Mouse (Mus musculus) B cell, adult (primary cell): ENCODE measurements around the gene Fam221b. TPM values are rescaled to one million over a fixed set of nuclear protein-coding genes. Genes with fewer than 3 reads are reported as not detected.

ENCODE experiments used
- total RNA-seq: library from RNA; stranded (reverse); gene quantifications from 4 replicates; pipeline ENCODE4 v1.2.4, GENCODE M21; 2023; ENCODE audit not compliant: inconsistent age

Fam221b gene
- 0.18 TPM in 1 of 4 replicates, not detected in the others for total RNA-seq

GRCm38 (mm10) chr4:43668782-43669427 lies at the start of gene Fam221b, which contains the start of gene Tmem8b:
Gene Fam221b, minus strand, starts transcription at chr4:43669145.
Gene Tmem8b, plus strand, starts transcription at chr4:43668971.

DNA sequence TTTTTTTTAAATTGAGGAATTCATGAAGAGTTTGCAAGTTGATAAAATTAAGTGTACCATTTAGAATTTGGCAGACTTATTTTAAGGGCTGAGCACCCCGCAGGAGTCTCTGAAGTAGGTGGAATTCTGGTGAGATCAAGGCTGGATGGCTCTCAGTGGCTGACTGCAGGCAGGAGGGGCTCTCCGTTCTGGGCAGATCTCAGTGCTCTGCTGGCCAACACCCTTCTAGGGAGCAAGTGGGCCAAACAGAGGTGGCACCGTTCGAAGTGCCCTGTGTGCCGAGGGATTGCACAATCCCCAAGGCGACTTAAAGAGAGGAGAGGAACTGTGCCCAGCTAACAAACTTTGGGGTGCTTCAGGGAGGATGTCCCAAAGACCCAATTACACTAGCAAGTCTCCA lies 40.9 kb upstream of the Fam221b start, which contains the start of gene Olfr71:
Gene Olfr71, minus strand, starts transcription at position 387 of the 400 bp plus-strand sequence.

GRCm38 (mm10) chr4:43700707-43701106 lies 31.8 kb upstream of the Fam221b start, which contains the start of gene Olfr70:
Gene Olfr70, minus strand, starts transcription at chr4:43700807.

GRCm38 (mm10) chr4:43656339-43657109 lies 12.4 kb downstream of the Fam221b start, which contains the start of gene Hint2:
Gene Hint2, minus strand, starts transcription at chr4:43656466.

GRCm38 (mm10) chr4:43653161-43654015 lies 15.6 kb downstream of the Fam221b start, which contains the start of gene Spag8:
Gene Spag8, minus strand, starts transcription at chr4:43653594.

GRCm38 (mm10) chr4:43631046-43631955 lies 37.6 kb downstream of the Fam221b start, which contains the start of gene Npr2:
Gene Npr2, plus strand, starts transcription at chr4:43631935.

Other genes starting within 250 kb of the Fam221b start
- gene Fam166b, start 240.0 kb downstream of the Fam221b start, total RNA-seq: not detected in 4 replicates
- gene Tesk1, start 227.2 kb downstream of the Fam221b start, total RNA-seq: 50.3 to 68.1 TPM (median 63.1 TPM) in 4 replicates
- 506 to 604 TPM (median 560 TPM) in 4 replicates for gene Cd72, start 214.5 kb downstream of the Fam221b start, total RNA-seq
- 10.9 to 17.2 TPM (median 13.9 TPM) in 4 replicates for gene Sit1, start 185.4 kb downstream of the Fam221b start, total RNA-seq
- 28.7 to 35.4 TPM (median 30.0 TPM) in 4 replicates for gene Ccdc107, start 176.2 kb downstream of the Fam221b start, total RNA-seq
- gene Arhgef39, start 169.4 kb downstream of the Fam221b start, total RNA-seq: 1.3 to 3.6 TPM (median 2.6 TPM) in 4 replicates
- 0.84 to 1.4 TPM in 2 of 4 replicates, not detected in the others for gene Car9, start 162.2 kb downstream of the Fam221b start, total RNA-seq
- gene Tpm2, start 145.4 kb downstream of the Fam221b start, total RNA-seq: 0.58 to 0.93 TPM (median 0.66 TPM) in 3 of 4 replicates, not detected in the other
- gene Creb3, start 106.8 kb downstream of the Fam221b start, total RNA-seq: 55.9 to 68.9 TPM (median 66.5 TPM) in 4 replicates
- 271 to 299 TPM (median 289 TPM) in 4 replicates for gene Tln1, start 106.5 kb downstream of the Fam221b start, total RNA-seq
- 41.6 to 56.1 TPM (median 42.0 TPM) in 4 replicates for gene Rgp1, start 90.4 kb downstream of the Fam221b start, total RNA-seq
- gene Gba2, start 90.3 kb downstream of the Fam221b start, total RNA-seq: 43.0 to 48.3 TPM (median 45.3 TPM) in 4 replicates
- gene Msmp, start 84.7 kb downstream of the Fam221b start, total RNA-seq: not detected in 4 replicates
- gene Npr2, start 37.2 kb downstream of the Fam221b start, total RNA-seq: 0.80 to 4.4 TPM (median 1.3 TPM) in 4 replicates
- not detected in 4 replicates for gene Spag8, start 15.6 kb downstream of the Fam221b start, total RNA-seq
- gene Hint2, start 12.7 kb downstream of the Fam221b start, total RNA-seq: 13.0 to 19.8 TPM (median 15.5 TPM) in 4 replicates
- 2.0 to 3.4 TPM (median 2.9 TPM) in 4 replicates for gene Tmem8b, start 174 bp downstream of the Fam221b start, total RNA-seq
- not detected in 4 replicates for gene Olfr70, start 31.7 kb upstream of the Fam221b start, total RNA-seq
- not detected in 4 replicates for gene Olfr71, start 41.1 kb upstream of the Fam221b start, total RNA-seq
- gene Hrct1, start 58.0 kb upstream of the Fam221b start, total RNA-seq: not detected in 4 replicates
- not detected in 4 replicates for gene Spaar, start 60.9 kb upstream of the Fam221b start, total RNA-seq
- gene Olfr159, start 101.9 kb upstream of the Fam221b start, total RNA-seq: not detected in 4 replicates
- not detected in 4 replicates for gene Olfr156, start 154.8 kb upstream of the Fam221b start, total RNA-seq
- not detected in 4 replicates for gene Olfr157, start 171.1 kb upstream of the Fam221b start, total RNA-seq
- gene Olfr155, start 182.4 kb upstream of the Fam221b start, total RNA-seq: not detected in 4 replicates
- 0.45 to 0.64 TPM (median 0.60 TPM) in 4 replicates for gene Reck, start 206.4 kb upstream of the Fam221b start, total RNA-seq